Mouse (Mus musculus) lung, adult 2 months (tissue): ENCODE data around the gene Thap4.

Experiments used
- CTCF ChIP-seq: fragments of 200-500 bp; IDR thresholded peaks from 2 replicates; pipeline ENCODE4 v1.5.1; 2011; ENCODE audit warnings: mild to moderate bottlenecking, low read length, control low read depth; ENCODE audit not compliant: insufficient read depth
- POLR2A ChIP-seq: fragments of 200-500 bp; IDR thresholded peaks from 2 replicates; pipeline ENCODE4 v1.6.1; 2011; ENCODE audit warnings: low read depth, mild to moderate bottlenecking, control low read depth, low read length, borderline replicate concordance; ENCODE audit errors: extremely low read depth

DNA sequence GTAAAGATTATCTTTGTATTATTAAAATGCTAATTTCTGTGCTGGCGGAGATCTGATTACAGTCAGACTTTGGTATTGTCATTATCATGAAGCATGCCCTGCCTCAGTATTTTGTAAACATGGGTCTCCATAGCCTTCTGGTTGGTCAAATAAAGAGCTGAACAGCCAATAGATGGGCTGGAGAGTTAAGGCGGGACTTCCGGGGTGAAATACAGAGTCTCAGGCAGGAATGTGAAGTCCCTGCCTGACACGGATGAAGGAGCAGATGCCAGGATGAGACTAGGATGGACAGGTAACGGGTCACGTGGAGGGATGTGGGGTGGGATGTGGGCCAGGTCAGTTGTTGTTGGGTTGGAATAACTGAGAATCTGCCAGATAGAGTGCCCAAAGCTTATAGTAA is 3.4 kb downstream of the Thap4 start, which contains the start of gene Atg4b:
- TF ChIP-seq POLR2A (no peak), CTCF (no peak)
